Mouse (Mus musculus) gastrocnemius, adult 18-20 months (tissue): Measurements from ENCODE around the gene Sbno1. TPM values are rescaled to one million over a fixed set of nuclear protein-coding genes. Genes with fewer than 3 reads are reported as not detected.
A peak's percentile ranks its signal among the peaks of the same experiment; 100 is the strongest.
"Not testable (repeated sequence)": the region's sequence is repeated elsewhere in the genome, so short reads cannot be mapped to it uniquely, and the experiment has no call there.

Experiments
- DNase-seq: peaks from one replicate; pipeline ENCODE4 v3.0.0; 2021; ENCODE audit warnings: low spot score
- long read RNA-seq, 2 experiments: library from polyadenylated mRNA; stranded (forward); transcript quantifications; one replicate each; pipeline ENCODE4 v2.0.0; 2021
- total RNA-seq, 2 experiments: library from RNA; stranded (reverse); gene quantifications; 2 replicates each; pipeline ENCODE4 v1.2.3; 2021

Gene Sbno1
- 10 to 100 TPM; 40.4 to 42.4 TPM for total RNA-seq
- long read RNA-seq, experiment 1, full-length matches to known transcripts, result 8 of 25 reads
- long read RNA-seq, experiment 1, partial matches to known transcripts, result 3 of 25 reads
- long read RNA-seq, experiment 1, other reads (novel, unspliced or antisense), result 14 of 25 reads
- long read RNA-seq, experiment 2, full-length matches to known transcripts, result 6 of 22 reads
- long read RNA-seq, experiment 2, partial matches to known transcripts, result 1 of 22 reads
- long read RNA-seq, experiment 2, other reads (novel, unspliced or antisense), result 15 of 22 reads

GRCm38 (mm10) chr5:124425412-124426259 is at the start of gene Sbno1:
Gene Sbno1 (minus strand): TSS chr5:124426001.
- peak; percentile 94 for DNase-seq

- DNase-seq, result no peak
Observed at GRCm38 (mm10) chr5:124470591-124471171, 44.9 kb upstream of the Sbno1 start.

- no peak for DNase-seq
Observed at GRCm38 (mm10) chr5:124469486-124469885, 43.7 kb upstream of the Sbno1 start.

- DNase-seq, result no peak
Observed at GRCm38 (mm10) chr5:124468365-124468764, 42.6 kb upstream of the Sbno1 start.

- DNase-seq, result no peak
Observed at GRCm38 (mm10) chr5:124467766-124468165, 42.0 kb upstream of the Sbno1 start.

GRCm38 (mm10) chr5:124464905-124465304 is 39.1 kb upstream of the Sbno1 start:
- no peak for DNase-seq

GRCm38 (mm10) chr5:124463462-124463861 is 37.7 kb upstream of the Sbno1 start:
- DNase-seq, result no peak

GRCm38 (mm10) chr5:124462297-124463025 is 36.7 kb upstream of the Sbno1 start:
- DNase-seq, result no peak

- DNase-seq, result not testable (repeated sequence)
Observed at GRCm38 (mm10) chr5:124460922-124461321, 35.1 kb upstream of the Sbno1 start.

GRCm38 (mm10) chr5:124456762-124457161 is 31.0 kb upstream of the Sbno1 start:
- DNase-seq, result no peak

GRCm38 (mm10) chr5:124454082-124454419 is 28.2 kb upstream of the Sbno1 start:
- DNase-seq, result no peak

GRCm38 (mm10) chr5:124453339-124454081 is 27.7 kb upstream of the Sbno1 start:
- DNase-seq, result no peak

- DNase-seq, result no peak
Observed at GRCm38 (mm10) chr5:124452494-124453228, 26.9 kb upstream of the Sbno1 start.

- DNase-seq, result no peak
Observed at GRCm38 (mm10) chr5:124450641-124451340, 25.0 kb upstream of the Sbno1 start.

- DNase-seq, result no peak
Observed at GRCm38 (mm10) chr5:124450051-124450450, 24.2 kb upstream of the Sbno1 start.

GRCm38 (mm10) chr5:124449494-124449893 is 23.7 kb upstream of the Sbno1 start:
- no peak for DNase-seq

GRCm38 (mm10) chr5:124446301-124446881 is 20.6 kb upstream of the Sbno1 start:
- DNase-seq, result peak; percentile 67

- DNase-seq, result peak; percentile 27
Observed at GRCm38 (mm10) chr5:124445621-124446293, 20.0 kb upstream of the Sbno1 start.
